Mouse (Mus musculus) small intestine, adult 2 months (tissue): ENCODE measurements around the gene Tspan9.

Experiments
- CTCF ChIP-seq: fragments of 200-500 bp; IDR thresholded peaks from 2 replicates; pipeline ENCODE4 v1.5.1; 2012; ENCODE audit warnings: low read depth, mild to moderate bottlenecking, control low read depth, inconsistent platforms, low read length, moderate library complexity, mixed read lengths; ENCODE audit not compliant: insufficient replicate concordance, insufficient read length; ENCODE audit errors: extremely low read depth
- POLR2A ChIP-seq: fragments of 200-500 bp; IDR thresholded peaks from 2 replicates; pipeline ENCODE4 v1.6.1; 2012; ENCODE audit warnings: low read depth, mild to moderate bottlenecking, control low read depth, inconsistent platforms, low read length, moderate library complexity

DNA sequence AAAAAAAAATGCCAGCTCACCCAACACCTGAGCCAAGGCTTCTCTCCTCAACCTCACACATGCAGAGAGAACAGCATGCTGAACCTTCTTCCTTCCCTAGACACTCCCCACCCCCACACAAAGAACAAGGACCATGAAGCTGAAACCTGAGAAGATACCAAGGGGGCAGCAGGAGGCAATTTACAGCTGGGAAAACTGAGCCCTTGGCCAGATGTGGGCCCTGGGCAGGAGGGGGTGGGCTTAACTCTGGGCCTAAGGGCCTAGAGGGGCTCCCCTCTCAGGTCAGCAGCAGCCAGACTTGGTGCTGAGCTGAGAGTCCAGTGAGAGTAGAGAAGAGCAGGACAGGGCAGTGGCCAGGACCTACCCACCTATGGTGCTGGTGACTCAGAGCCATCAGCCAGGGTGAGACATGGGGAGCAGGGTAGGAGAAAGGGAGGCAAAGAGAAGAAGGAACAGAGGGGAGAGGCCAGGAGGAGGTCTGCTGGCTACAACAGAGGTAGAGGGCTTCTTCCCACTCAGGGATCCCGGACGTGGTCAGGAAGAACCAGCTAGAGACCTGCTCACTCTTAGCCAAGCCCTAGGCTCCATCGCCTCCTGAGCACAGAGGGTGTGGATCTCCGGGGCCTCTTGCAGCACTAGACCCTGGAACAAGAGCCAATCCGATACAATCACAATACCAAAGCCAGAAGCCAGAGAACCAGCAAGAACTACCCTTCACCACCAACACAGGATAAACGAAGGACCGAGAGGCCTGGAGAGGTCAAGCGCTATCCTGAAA, 54.5 kb downstream of the Tspan9 start:
- TF ChIP-seq CTCF: no peak
- TF ChIP-seq POLR2A: no peak
